Mouse (Mus musculus): ENCODE measurements at regions not wholly inside any gene's neighbourhood (a gene's known extent, or its start where the extent isn't known, plus 50 kb on each side); places are given as distances from the start of the nearest gene placed in this dataset.

GRCm38 (mm10) chr17:79798361-79798760 is 83.5 kb upstream of the Cyp1b1 start:
- Histone ChIP-seq H3K27ac (ENCODE audit: low read depth) (no peak overlapping the region), H3K4me1 (ENCODE audit: control insufficient read depth, insufficient read depth) (no peaks in the 10 kb centered on the region), H3K4me3 (ENCODE audit: low read depth, low read length) (no peak overlapping the region), H3K36me3 (replicated peaks; ENCODE audit: control insufficient read depth, insufficient read depth, low read length) (no peaks in the 10 kb centered on the region), H3K27me3 (ENCODE audit: control insufficient read depth, insufficient read depth, low read length) (no peaks in the 10 kb centered on the region), H3K4me2 (ENCODE audit: low read depth, low read length) (no peak overlapping the region), H3K9ac (replicated peaks; ENCODE audit: low read depth, low read length) (no peak overlapping the region), H3K9me3 (replicated peaks; ENCODE audit: control insufficient read depth, low read length) (no peaks in the 10 kb centered on the region)
- no peak for TF ChIP-seq EP300 (IDR thresholded peaks at IDR 0.05; ENCODE audit: low read depth)
- no peak for TF ChIP-seq CTCF (IDR thresholded peaks at IDR 0.05; ENCODE audit: low read depth)
- no peak for ATAC-seq (ENCODE audit: insufficient read depth, low read depth)
- no peak for DNase-seq (ENCODE audit: low spot score)
- 66% methylated on average over 6 of the region's 6 CpGs for WGBS

- H3K36me3 ChIP-seq (replicated peaks; ENCODE audit: control insufficient read depth, insufficient read depth, low read length) = no peaks in the 10 kb centered on the region
- H3K27ac ChIP-seq (ENCODE audit: low read depth) = no peak overlapping the region
- H3K27me3 ChIP-seq (ENCODE audit: control insufficient read depth, insufficient read depth, low read length) = no peaks in the 10 kb centered on the region
- no peak overlapping the region for H3K4me3 ChIP-seq (ENCODE audit: low read depth, low read length)
- DNase-seq (ENCODE audit: low spot score) (no peak), ATAC-seq (ENCODE audit: insufficient read depth, low read depth) (no peak)
- no peak overlapping the region for H3K4me2 ChIP-seq (ENCODE audit: low read depth, low read length)
- H3K4me1 ChIP-seq (ENCODE audit: control insufficient read depth, insufficient read depth) = no peaks in the 10 kb centered on the region
- WGBS = 37% methylated on average over 7 of the region's 7 CpGs
- H3K9me3 ChIP-seq (replicated peaks; ENCODE audit: control insufficient read depth, low read length) = no peaks in the 10 kb centered on the region
- H3K9ac ChIP-seq (replicated peaks; ENCODE audit: low read depth, low read length) = no peak overlapping the region
- TF ChIP-seq CTCF (IDR thresholded peaks at IDR 0.05; ENCODE audit: low read depth) (no peak), EP300 (IDR thresholded peaks at IDR 0.05; ENCODE audit: low read depth) (no peak)
Measured at GRCm38 (mm10) chr17:79790166-79790565, 75.3 kb upstream of the Cyp1b1 start.

- 66% methylated on average over 2 of the region's 2 CpGs for WGBS
- TF ChIP-seq CTCF (IDR thresholded peaks at IDR 0.05; ENCODE audit: low read depth) (no peak), EP300 (IDR thresholded peaks at IDR 0.05; ENCODE audit: low read depth) (no peak)
- no peak for ATAC-seq (ENCODE audit: insufficient read depth, low read depth)
- no peaks in the 10 kb centered on the region for H3K36me3 ChIP-seq (replicated peaks; ENCODE audit: control insufficient read depth, insufficient read depth, low read length)
- no peaks in the 10 kb centered on the region for H3K9me3 ChIP-seq (replicated peaks; ENCODE audit: control insufficient read depth, low read length)
- H3K27me3 ChIP-seq (ENCODE audit: control insufficient read depth, insufficient read depth, low read length) = no peaks in the 10 kb centered on the region
- no peak overlapping the region for H3K4me2 ChIP-seq (ENCODE audit: low read depth, low read length)
- H3K9ac ChIP-seq (replicated peaks; ENCODE audit: low read depth, low read length) = no peak overlapping the region
- DNase-seq (ENCODE audit: low spot score) = no peak
- no peak overlapping the region for H3K4me3 ChIP-seq (ENCODE audit: low read depth, low read length)
- H3K27ac ChIP-seq (ENCODE audit: low read depth) = no peak overlapping the region
- H3K4me1 ChIP-seq (ENCODE audit: control insufficient read depth, insufficient read depth) = no peaks in the 10 kb centered on the region
Measured at GRCm38 (mm10) chr17:79787201-79787600, 72.3 kb upstream of the Cyp1b1 start.

GRCm38 (mm10) chr17:79786691-79787090 is 71.8 kb upstream of the Cyp1b1 start:
- Histone ChIP-seq H3K4me1 (ENCODE audit: control insufficient read depth, insufficient read depth) (no peaks in the 10 kb centered on the region), H3K4me2 (ENCODE audit: low read depth, low read length) (no peak overlapping the region), H3K27ac (ENCODE audit: low read depth) (no peak overlapping the region), H3K27me3 (ENCODE audit: control insufficient read depth, insufficient read depth, low read length) (no peaks in the 10 kb centered on the region), H3K4me3 (ENCODE audit: low read depth, low read length) (no peak overlapping the region), H3K9me3 (replicated peaks; ENCODE audit: control insufficient read depth, low read length) (no peaks in the 10 kb centered on the region), H3K9ac (replicated peaks; ENCODE audit: low read depth, low read length) (no peak overlapping the region), H3K36me3 (replicated peaks; ENCODE audit: control insufficient read depth, insufficient read depth, low read length) (no peaks in the 10 kb centered on the region)
- peak; percentile 41; the same call in 1 of the 2 replicates for ATAC-seq (ENCODE audit: insufficient read depth, low read depth)
- DNase-seq (ENCODE audit: low spot score) = no peak
- 38% methylated on average over 5 of the region's 5 CpGs for WGBS
- TF ChIP-seq EP300 (IDR thresholded peaks at IDR 0.05; ENCODE audit: low read depth) = no peak
- TF ChIP-seq CTCF (IDR thresholded peaks at IDR 0.05; ENCODE audit: low read depth) = no peak

- Histone ChIP-seq H3K9me3 (replicated peaks; ENCODE audit: control insufficient read depth, low read length) (no peaks in the 10 kb centered on the region), H3K4me1 (ENCODE audit: control insufficient read depth, insufficient read depth) (no peaks in the 10 kb centered on the region), H3K4me2 (ENCODE audit: low read depth, low read length) (no peak overlapping the region), H3K36me3 (replicated peaks; ENCODE audit: control insufficient read depth, insufficient read depth, low read length) (no peaks in the 10 kb centered on the region), H3K4me3 (ENCODE audit: low read depth, low read length) (no peak overlapping the region), H3K9ac (replicated peaks; ENCODE audit: low read depth, low read length) (no peak overlapping the region), H3K27ac (ENCODE audit: low read depth) (no peak overlapping the region), H3K27me3 (ENCODE audit: control insufficient read depth, insufficient read depth, low read length) (no peaks in the 10 kb centered on the region)
- TF ChIP-seq EP300 (IDR thresholded peaks at IDR 0.05; ENCODE audit: low read depth) = no peak
- no peak for TF ChIP-seq CTCF (IDR thresholded peaks at IDR 0.05; ENCODE audit: low read depth)
- no peak for ATAC-seq (ENCODE audit: insufficient read depth, low read depth)
- DNase-seq (ENCODE audit: low spot score) = no peak
- WGBS = 79% methylated on average over 5 of the region's 5 CpGs
Measured at GRCm38 (mm10) chr17:79786270-79786669, 71.4 kb upstream of the Cyp1b1 start.

- 78% methylated on average over 6 of the region's 6 CpGs for WGBS
- Histone ChIP-seq H3K4me1 (ENCODE audit: control insufficient read depth, insufficient read depth) (no peaks in the 10 kb centered on the region), H3K36me3 (replicated peaks; ENCODE audit: control insufficient read depth, insufficient read depth, low read length) (no peaks in the 10 kb centered on the region), H3K27me3 (ENCODE audit: control insufficient read depth, insufficient read depth, low read length) (no peaks in the 10 kb centered on the region), H3K9me3 (replicated peaks; ENCODE audit: control insufficient read depth, low read length) (no peaks in the 10 kb centered on the region), H3K9ac (replicated peaks; ENCODE audit: low read depth, low read length) (no peak overlapping the region), H3K4me3 (ENCODE audit: low read depth, low read length) (no peak overlapping the region), H3K4me2 (ENCODE audit: low read depth, low read length) (no peak overlapping the region), H3K27ac (ENCODE audit: low read depth) (no peak overlapping the region)
- no peak for DNase-seq (ENCODE audit: low spot score)
- TF ChIP-seq EP300 (IDR thresholded peaks at IDR 0.05; ENCODE audit: low read depth) = no peak
- TF ChIP-seq CTCF (IDR thresholded peaks at IDR 0.05; ENCODE audit: low read depth) = no peak
- ATAC-seq (ENCODE audit: insufficient read depth, low read depth) = no peak
Measured at GRCm38 (mm10) chr17:79784256-79784870, 69.5 kb upstream of the Cyp1b1 start.
